Mouse (Mus musculus): Measurements from ENCODE around the gene Gm49353.

- TF ChIP-seq POLR2A (IDR thresholded peaks at IDR 0.05; ENCODE audit: insufficient read depth, low read length) (no peak), CTCF (IDR thresholded peaks at IDR 0.05; ENCODE audit: low read depth, low read length) (no peak)
Measured at GRCm38 (mm10) chr10:29155304-29155703, 43.5 kb upstream of the Gm49353 start.

Data from ES-Bruce4 (cell line).